Comparison of ENCODE assay signal across 9 mouse cellular contexts in genomic region chr9:74904866-74905508, GRCm38 (mm10). TPM values are rescaled to one million over a fixed set of nuclear protein-coding genes. Genes with fewer than 3 reads are reported as not detected.
DNase-seq lines count a peak whose midpoint lies in the region; ATAC-seq and TF ChIP-seq lines count a peak whose summit lies in the region.
"Had no signal": no experiment of that assay in that cellular context is flagged by ENCODE, and none has a peak within 500 bp of the region (broad histone marks: within the 10 kb centered on the region; RNA-seq: fewer than 3 reads in every experiment).

No protein-coding gene starts in this region.

- no peak overlapping the region for H3K4me3 ChIP-seq in CH12.LX (replicated peaks in 1 of 3; ENCODE audit: low read depth in 2 of 3, low read length in 2 of 3, poor library complexity in 1 of 3)
- H3K4me3 ChIP-seq in embryonic facial prominence, embryonic 14.5 days (ENCODE audit: low read depth, low read length) = no peak overlapping the region
- no peak overlapping the region for H3K4me3 ChIP-seq in heart, embryonic 13.5 days
- H3K4me3 ChIP-seq in liver, embryonic 11.5 days (ENCODE audit: low read depth, low read length) = no peak overlapping the region

- peaks cover 11 to 18% of the 10 kb centered on the region in 2 experiments for H3K4me1 ChIP-seq in CH12.LX (ENCODE audit: control insufficient read depth in 1 of 2, insufficient read depth in 2 of 2)
- no peaks in the 10 kb centered on the region for H3K4me1 ChIP-seq in embryonic facial prominence, embryonic 14.5 days (ENCODE audit: control insufficient read depth, insufficient read depth, low read length)
- peaks cover 18% of the 10 kb centered on the region for H3K4me1 ChIP-seq in heart, embryonic 13.5 days
- H3K4me1 ChIP-seq in liver, embryonic 11.5 days (replicated peaks; ENCODE audit: control insufficient read depth, insufficient read depth, low read length) = no peaks in the 10 kb centered on the region

- ATAC-seq in embryonic facial prominence, embryonic 14.5 days (ENCODE audit: low read depth) = peak; percentile 58
- no peak for ATAC-seq in heart, embryonic 13.5 days (ENCODE audit: extremely low read depth, insufficient number of reproducible peaks, low FRiP score, low TSS enrichment)
- ATAC-seq in liver, embryonic 11.5 days (replicated peaks; ENCODE audit: low FRiP score) = peak; percentile 56; the same call in 1 of the 2 replicates

- dilution Hi-C loops in CH12.LX (cut with MboI; ENCODE audit: extremely low pct_ligation_motif_present, extremely low pct_unique_long_range_greater_than_20kb, low sequenced_read_pairs) = no loop called here

- in situ Hi-C loops in CH12.LX (cut with MboI; ENCODE audit: low pct_ligation_motif_present, low pct_unique_long_range_greater_than_20kb, low sequenced_read_pairs) = loop anchor here (5.0 to 10.0 kb wide), 4 partner anchors 47 to 370 kb away; partner anchors contain the start of gene Fam214a

- TF ChIP-seq EP300 in CH12.LX (IDR thresholded peaks at IDR 0.05; ENCODE audit: low read length) = no peak

- no peak overlapping the region for H3K9ac ChIP-seq in CH12.LX (ENCODE audit: insufficient read depth, low read depth)
- no peak overlapping the region for H3K9ac ChIP-seq in embryonic facial prominence, embryonic 14.5 days (ENCODE audit: low read depth, low read length)
- no peak overlapping the region for H3K9ac ChIP-seq in heart, embryonic 13.5 days
- H3K9ac ChIP-seq in liver, embryonic 11.5 days (ENCODE audit: low read depth, low read length) = no peak overlapping the region

- DNase-seq in CH12.LX (ENCODE audit: extremely low read depth) = peak; percentile 84
- peak; percentile 59 to 81 for DNase-seq in adrenal gland, postnatal 36 days
- peak; percentile 85 for DNase-seq in embryonic facial prominence, embryonic 14.5 days (ENCODE audit: low spot score)
- DNase-seq in kidney, postnatal 10 days = peak; percentile 83
- DNase-seq in liver, embryonic 11.5 days (ENCODE audit: low spot score) = peak; percentile 38
- DNase-seq in neural tube, embryonic 10.5 days (ENCODE audit: extremely low spot score, low spot score) = peak; percentile 70
- DNase-seq in thymus, postnatal 10 days (ENCODE audit: low spot score in 2 of 2) = peak; percentile 21 to 79

- no peaks in the 10 kb centered on the region for H3K27me3 ChIP-seq in CH12.LX (replicated peaks)
- no peaks in the 10 kb centered on the region for H3K27me3 ChIP-seq in embryonic facial prominence, embryonic 14.5 days (replicated peaks; ENCODE audit: control insufficient read depth, insufficient read depth, low read length)
- no peaks in the 10 kb centered on the region for H3K27me3 ChIP-seq in heart, embryonic 13.5 days (replicated peaks)
- no peaks in the 10 kb centered on the region for H3K27me3 ChIP-seq in liver, embryonic 11.5 days (replicated peaks; ENCODE audit: control insufficient read depth, insufficient read depth, low read length)

- no peaks in the 10 kb centered on the region for H3K79me2 ChIP-seq in CH12.LX (replicated peaks; ENCODE audit: control insufficient read depth, extremely low read depth, insufficient read depth, poor library complexity, severe bottlenecking)

- WGBS in embryonic facial prominence, embryonic 14.5 days = 10% methylated on average over 6 of the region's 7 CpGs
- WGBS in heart, embryonic 13.5 days = 9% methylated on average over 7 of the region's 7 CpGs
- WGBS in liver, embryonic 11.5 days = 11% methylated on average over 7 of the region's 7 CpGs

- no peaks in the 10 kb centered on the region for H3K36me3 ChIP-seq in CH12.LX (replicated peaks in 1 of 2; ENCODE audit: control insufficient read depth in 1 of 2, insufficient read depth in 1 of 2, low read length in 1 of 2)
- no peaks in the 10 kb centered on the region for H3K36me3 ChIP-seq in embryonic facial prominence, embryonic 14.5 days (ENCODE audit: control insufficient read depth, insufficient read depth, low read length)
- no peaks in the 10 kb centered on the region for H3K36me3 ChIP-seq in heart, embryonic 13.5 days
- no peaks in the 10 kb centered on the region for H3K36me3 ChIP-seq in liver, embryonic 11.5 days (ENCODE audit: control insufficient read depth, insufficient read depth, low read length)

- no peak overlapping the region for H3K27ac ChIP-seq in CH12.LX (ENCODE audit: insufficient read depth, low read depth)
- H3K27ac ChIP-seq in embryonic facial prominence, embryonic 14.5 days (replicated peaks; ENCODE audit: low read depth, low read length) = no peak overlapping the region
- no peak overlapping the region for H3K27ac ChIP-seq in heart, embryonic 13.5 days (replicated peaks)
- no peak overlapping the region for H3K27ac ChIP-seq in liver, embryonic 11.5 days (ENCODE audit: low read depth, low read length)

- no peak overlapping the region for H3K4me2 ChIP-seq in CH12.LX (ENCODE audit: insufficient read depth, low read depth, poor library complexity, severe bottlenecking)
- H3K4me2 ChIP-seq in embryonic facial prominence, embryonic 14.5 days (ENCODE audit: low read depth, low read length) = no peak overlapping the region
- peak overlapping the region; percentile 35; the same call in 1 of the 2 replicates for H3K4me2 ChIP-seq in heart, embryonic 13.5 days
- peak overlapping the region; percentile 36; the same call in 1 of the 2 replicates for H3K4me2 ChIP-seq in liver, embryonic 11.5 days

- H3K9me3 ChIP-seq in CH12.LX (replicated peaks; ENCODE audit: low read length) = no peaks in the 10 kb centered on the region
- no peaks in the 10 kb centered on the region for H3K9me3 ChIP-seq in embryonic facial prominence, embryonic 14.5 days (ENCODE audit: control insufficient read depth, low read length)
- H3K9me3 ChIP-seq in heart, embryonic 13.5 days = no peaks in the 10 kb centered on the region
- no peaks in the 10 kb centered on the region for H3K9me3 ChIP-seq in liver, embryonic 11.5 days (ENCODE audit: control insufficient read depth, low read length)

- peak; percentile 74 to 91 for TF ChIP-seq CTCF in CH12.LX (conservative IDR thresholded peaks at IDR 0.05 in 1 of 2, IDR thresholded peaks at IDR 0.05 in 1 of 2; ENCODE audit: low read depth in 2 of 2, low read length in 2 of 2)

- peak; percentile 98 for TF ChIP-seq RAD21 in CH12.LX (IDR thresholded peaks at IDR 0.05; ENCODE audit: low read depth, low read length)

- TF ChIP-seq POLR2A in CH12.LX (IDR thresholded peaks at IDR 0.05; ENCODE audit: low read depth, low read length) = no peak

TF ChIP-seq in CH12.LX, 34 proteins besides CTCF, POLR2A, EP300 and RAD21:
- TF ChIP-seq MEF2A (IDR thresholded peaks at IDR 0.05; ENCODE audit: borderline replicate concordance, low read depth, low read length) (no peak), JUND (conservative IDR thresholded peaks at IDR 0.05; ENCODE audit: low read depth, low read length) (no peak), USF1 (IDR thresholded peaks at IDR 0.05; ENCODE audit: low read depth, low read length) (no peak), ZC3H11A (IDR thresholded peaks at IDR 0.05; ENCODE audit: low read depth, low read length) (peak; percentile 86), MXI1 (IDR thresholded peaks at IDR 0.05; ENCODE audit: low read depth, low read length) (no peak), BHLHE40 (IDR thresholded peaks at IDR 0.05; ENCODE audit: low read depth, low read length) (peak; percentile 16; the same call in 1 of the 2 replicates), SMC3 (IDR thresholded peaks at IDR 0.05; ENCODE audit: low read depth, low read length) (peak; percentile 91), UBTF (IDR thresholded peaks at IDR 0.05; ENCODE audit: low read depth, low read length) (no peak), ETS1 (conservative IDR thresholded peaks at IDR 0.05; ENCODE audit: low read depth, low read length) (no peak), USF2 (conservative IDR thresholded peaks at IDR 0.05; ENCODE audit: low read depth, low read length) (no peak), KAT2A (IDR thresholded peaks at IDR 0.05; ENCODE audit: insufficient replicate concordance, low read length) (no peak), CHD1 (IDR thresholded peaks at IDR 0.05; ENCODE audit: low read depth, low read length) (no peak), TCF12 (IDR thresholded peaks at IDR 0.05; ENCODE audit: low read depth, low read length) (no peak), ZKSCAN1 (IDR thresholded peaks at IDR 0.05; ENCODE audit: borderline replicate concordance, low read depth, low read length) (no peak), MAZ (IDR thresholded peaks at IDR 0.05; ENCODE audit: low read depth, low read length) (0 out of 2 replicates have a peak, but pooled peaks have one; percentile 41), JUN (IDR thresholded peaks at IDR 0.05; ENCODE audit: insufficient read depth, low read depth, low read length) (no peak), ELF1 (IDR thresholded peaks at IDR 0.05; ENCODE audit: low read depth, low read length) (peak; percentile 39), E2F4 (IDR thresholded peaks at IDR 0.05; ENCODE audit: insufficient replicate concordance, low read depth, low read length) (no peak)

RNA-seq across cellular contexts. Expression of gene Onecut1, which starts 43.3 kb away (rescaled TPM):
- total RNA-seq in CH12.LX (2012; rRNA removed) (not detected in 2 replicates), CH12.LX (2014; rRNA removed) (not detected in 2 replicates)
- polyA plus RNA-seq in CH12.LX (2012; ENCODE audit: insufficient read length, low read depth) = not detected in 2 replicates
- under 1 TPM in 1 of 2 experiments, not detected in 1; 0.26 TPM for total RNA-seq in adrenal gland, postnatal 36 days (2021)
- polyA plus RNA-seq in embryonic facial prominence, embryonic 14.5 days (2014; fragmentation: Nextera tagmentation; extraction: Ambion mirVana) = 0.24 and 0.31 TPM in 2 replicates
- 0.08 and 0.11 TPM in 2 replicates for polyA plus RNA-seq in heart, embryonic 13.5 days (2015; fragmentation: Nextera tagmentation; extraction: Ambion mirVana)
- 3.4 and 4.1 TPM in 2 replicates for polyA plus RNA-seq in liver, embryonic 11.5 days (2014; fragmentation: Nextera tagmentation; extraction: Ambion mirVana)
- polyA plus RNA-seq: gonadal fat pad, adult 2 months had no signal

RNA-seq across cellular contexts. Expression of gene Fam214a, which starts 47.7 kb away (rescaled TPM):
- total RNA-seq in CH12.LX (2012; rRNA removed) (8.3 and 8.6 TPM in 2 replicates), CH12.LX (2014; rRNA removed) (4.6 and 6.2 TPM in 2 replicates)
- polyA plus RNA-seq in CH12.LX (2012; ENCODE audit: insufficient read length, low read depth) = 7.0 and 7.7 TPM in 2 replicates
- 10 to 100 TPM; 75.3 to 86.8 TPM for total RNA-seq in adrenal gland, postnatal 36 days (2021)
- polyA plus RNA-seq in embryonic facial prominence, embryonic 14.5 days (2014; fragmentation: Nextera tagmentation; extraction: Ambion mirVana) = 12.0 and 15.7 TPM in 2 replicates
- polyA plus RNA-seq in heart, embryonic 13.5 days (2015; fragmentation: Nextera tagmentation; extraction: Ambion mirVana) = 9.7 and 10.5 TPM in 2 replicates
- 3.3 and 3.7 TPM in 2 replicates for polyA plus RNA-seq in liver, embryonic 11.5 days (2014; fragmentation: Nextera tagmentation; extraction: Ambion mirVana)

Comparison
In these comparisons a context has a peak if more than half of its experiments do, and no peak if none do; other contexts are left out.
1. H3K4me2 ChIP-seq: peak in heart, embryonic 13.5 days (single experiment) and liver, embryonic 11.5 days (single experiment); none in CH12.LX (single experiment) and embryonic facial prominence, embryonic 14.5 days (single experiment).
2. Peak in every context shown above with its lines, with median percentiles within 50 percentile points of each other: DNase-seq.